Mouse (Mus musculus) urinary bladder, postnatal 4 days (tissue): ENCODE measurements around the gene Tbc1d8b.

ENCODE experiments used
- DNase-seq, 2 experiments: peaks; one replicate each; pipeline ENCODE4 v3.0.0; 2021 to 2022; ENCODE audit warnings: low spot score in 2 of 2

Tbc1d8b gene

DNA sequence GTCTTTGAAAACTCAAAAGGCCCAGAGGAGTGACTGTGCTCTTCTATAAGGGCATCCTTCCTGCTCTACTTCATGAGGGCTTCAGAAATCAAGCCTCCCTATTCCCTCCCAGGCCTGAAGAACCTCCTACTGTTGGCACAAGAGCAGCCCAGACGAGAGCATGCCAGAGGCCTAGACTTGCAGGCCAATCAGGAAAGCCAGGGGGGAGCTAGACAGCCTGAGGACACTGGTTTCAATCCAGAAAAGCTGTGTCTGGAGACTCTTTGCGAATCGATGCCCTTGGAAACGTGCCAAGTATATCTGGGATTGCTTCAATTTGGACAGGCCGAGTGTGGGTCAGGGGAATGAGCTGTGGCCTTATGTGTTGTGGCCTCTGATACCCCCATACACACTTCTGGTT lies 94.6 kb downstream of the Tbc1d8b start:
- no peak for DNase-seq

DNA sequence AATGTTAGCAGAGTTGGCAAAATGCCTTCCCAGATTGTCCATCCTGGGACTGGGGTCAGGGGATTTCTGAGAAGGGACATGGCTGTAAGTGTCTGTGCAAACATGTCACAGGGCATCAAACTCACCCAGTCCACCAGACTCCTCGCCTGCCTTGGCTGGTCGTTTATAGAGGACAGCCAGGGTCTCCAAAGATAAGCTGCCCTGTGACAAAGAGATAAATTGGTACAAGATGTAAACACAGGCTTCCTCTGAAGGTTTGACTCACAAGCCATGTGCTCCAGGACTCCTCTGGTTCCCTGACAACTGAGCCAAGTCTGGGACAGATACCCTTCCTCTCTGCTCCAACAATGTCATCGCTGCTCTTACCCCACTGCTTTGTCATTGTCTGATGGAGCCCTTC lies 96.2 kb downstream of the Tbc1d8b start:
- DNase-seq = no peak

- DNase-seq = no peak
Measured at GRCm38 (mm10) chrX:139781563-139781962, 96.8 kb downstream of the Tbc1d8b start.

DNA sequence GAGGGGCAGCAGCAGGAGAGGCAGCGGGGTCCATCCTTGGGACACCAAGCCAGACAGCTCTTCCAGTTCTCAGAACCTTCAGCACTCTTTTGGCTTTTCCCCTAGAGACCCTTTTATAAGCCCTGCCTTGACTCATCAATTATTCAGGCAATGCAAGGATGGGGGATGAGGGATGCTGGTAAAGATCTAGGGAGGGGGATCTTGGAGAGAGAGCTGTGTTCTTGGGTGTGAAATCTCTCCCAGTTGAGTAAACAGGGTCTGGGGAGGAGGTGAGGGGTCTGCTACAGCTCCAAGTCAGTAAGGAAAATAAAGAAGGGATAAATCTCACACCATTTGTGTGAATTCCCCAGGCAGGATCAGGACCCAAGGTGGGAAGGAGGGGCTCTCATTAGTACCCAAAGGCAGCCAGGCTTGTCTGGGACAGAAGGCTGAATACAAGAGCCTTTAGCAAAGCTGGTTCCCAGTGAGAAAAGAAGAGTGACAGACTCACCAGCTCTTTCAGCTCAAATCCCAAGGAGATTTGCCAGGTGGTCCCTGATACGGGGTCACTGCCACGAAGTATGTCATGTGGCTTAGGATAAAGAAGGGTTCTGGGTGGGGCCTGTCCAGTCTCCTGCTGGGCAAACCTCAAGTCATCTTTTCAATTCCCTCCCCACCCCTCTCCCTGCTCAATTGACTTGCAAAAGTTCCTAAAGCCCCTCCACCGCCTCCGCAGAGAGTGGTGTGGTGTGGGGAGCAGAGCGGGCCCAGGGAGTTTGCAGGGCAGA lies 97.7 kb downstream of the Tbc1d8b start, which contains the start of gene Ripply1:
Gene Ripply1 (minus strand): TSS at position 76 of the 767 bp plus-strand sequence.
- DNase-seq = no peak

- DNase-seq = no peak
Measured at GRCm38 (mm10) chrX:139783045-139783422, 98.2 kb downstream of the Tbc1d8b start.

- no peak for DNase-seq
Measured at GRCm38 (mm10) chrX:139785764-139786163, 101.0 kb downstream of the Tbc1d8b start.

- no peak for DNase-seq
Measured at GRCm38 (mm10) chrX:139794072-139794845, 109.5 kb downstream of the Tbc1d8b start.

DNA sequence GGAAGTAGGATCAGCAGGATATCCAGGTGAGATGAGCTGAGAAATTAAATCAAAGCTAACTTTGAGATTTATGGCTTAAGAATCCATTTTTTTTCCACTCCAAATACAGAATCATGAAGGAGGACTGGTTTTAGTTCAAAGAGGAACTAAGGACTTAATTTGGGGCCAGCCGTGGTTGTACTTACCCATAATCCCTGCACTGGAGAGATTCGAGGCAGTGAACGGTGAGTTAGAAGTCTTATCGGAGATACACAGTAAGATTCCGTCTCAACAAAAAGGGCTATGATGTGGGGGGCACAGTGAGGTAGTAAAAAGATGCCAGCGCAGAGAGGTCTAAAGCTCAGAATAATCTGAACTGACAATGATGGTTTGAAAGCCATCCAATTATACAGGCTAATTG lies 111.2 kb downstream of the Tbc1d8b start:
- no peak for DNase-seq

DNA sequence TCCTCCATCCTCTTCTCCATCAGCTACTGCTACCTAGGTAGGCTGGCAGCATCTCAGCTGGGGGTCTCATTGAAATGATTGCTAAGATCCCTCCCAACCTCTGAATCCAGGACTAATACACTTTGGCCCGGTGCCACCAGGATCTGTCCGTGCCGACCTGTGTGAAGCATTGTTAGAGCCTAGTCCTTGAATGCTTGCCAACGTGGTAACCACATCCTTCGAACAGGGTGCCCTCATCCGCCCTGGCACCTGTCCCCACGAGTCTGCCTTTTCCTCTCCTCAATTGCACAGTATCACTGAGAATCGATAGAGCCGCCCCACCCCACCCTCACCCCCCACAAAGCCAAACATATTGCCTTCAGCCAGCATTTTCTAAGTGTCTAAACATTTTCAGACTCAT lies 113.1 kb downstream of the Tbc1d8b start:
- no peak for DNase-seq

GRCm38 (mm10) chrX:139799953-139800352 lies 115.2 kb downstream of the Tbc1d8b start:
- DNase-seq = no peak

DNA sequence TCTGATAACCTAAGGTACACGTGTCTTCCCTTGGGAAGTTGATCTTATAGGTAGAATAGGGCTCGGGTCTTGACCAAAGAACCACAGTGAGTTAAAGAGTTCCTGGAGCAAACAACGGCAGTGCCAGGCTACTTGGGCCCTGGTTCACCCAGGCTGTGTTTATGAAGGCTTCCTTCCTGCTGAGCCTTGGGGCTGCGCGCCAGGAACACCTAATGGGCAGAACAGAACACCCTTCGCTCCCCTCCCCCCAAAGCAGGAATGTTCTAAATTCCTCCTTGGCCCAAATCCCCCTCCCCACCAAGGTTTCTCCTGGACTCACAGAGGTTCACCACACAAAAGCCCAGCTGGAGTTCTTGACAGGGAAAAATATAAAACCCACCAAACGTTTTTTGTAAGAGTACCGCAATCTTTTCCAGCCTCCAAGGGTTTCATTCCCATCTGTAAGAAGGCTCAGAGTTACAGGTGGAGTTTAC lies 115.6 kb downstream of the Tbc1d8b start, which contains the start of gene Cldn2:
Gene Cldn2 (plus strand): TSS at position 423 of the 473 bp plus-strand sequence.
- DNase-seq = no peak
